Mouse (Mus musculus): ENCODE data around the gene Otx1. TPM values are rescaled to one million over a fixed set of nuclear protein-coding genes. Genes with fewer than 3 reads are reported as not detected.

The Otx1 gene
- polyA plus RNA-seq, 2 experiments from 2014 or later = not detected

DNA sequence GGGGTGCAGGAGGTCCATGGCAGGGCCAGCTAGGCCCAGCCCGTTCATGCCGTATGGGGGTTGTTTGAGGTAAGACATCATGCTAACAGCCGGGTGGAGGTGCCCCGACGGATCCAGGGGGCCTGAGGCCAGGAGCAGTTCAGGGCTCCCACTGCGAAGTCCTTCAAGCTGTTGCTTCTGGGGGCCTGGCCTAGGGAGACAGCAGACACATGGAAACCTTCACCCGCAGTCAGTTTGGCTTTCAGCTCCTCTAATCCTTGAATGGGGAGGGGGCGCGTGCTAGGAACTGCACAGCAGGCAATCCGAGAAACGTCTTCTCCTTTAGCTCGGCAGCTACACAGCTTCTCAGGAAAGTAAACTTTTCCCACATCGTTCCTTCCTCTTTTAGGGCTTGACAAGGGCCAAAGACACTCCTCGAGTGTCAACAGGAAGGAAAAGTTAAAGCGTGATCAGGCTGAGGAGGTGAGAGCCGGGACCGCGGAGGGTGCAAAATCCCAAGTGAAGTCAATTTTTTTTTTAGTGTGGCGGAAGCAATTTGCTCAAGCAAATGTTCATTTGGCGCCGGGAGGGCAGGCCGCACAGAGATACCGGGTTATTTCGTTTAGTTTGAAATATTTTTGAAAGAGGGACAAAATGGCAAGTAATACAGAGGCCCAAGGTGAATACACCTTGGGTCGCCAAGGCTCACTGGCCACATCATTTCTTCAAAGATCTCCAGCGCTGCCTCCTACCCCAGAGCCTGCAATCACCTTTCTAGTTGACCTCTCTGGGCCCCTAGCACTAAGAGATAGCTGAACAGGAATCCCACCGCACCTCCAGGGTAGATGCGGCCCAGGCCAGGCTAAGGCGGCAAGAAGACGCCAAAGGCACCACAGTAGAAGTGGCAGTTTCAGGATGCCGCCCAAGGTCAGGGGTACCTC, 3.0 kb downstream of the Otx1 start:
- ATAC-seq = no peak

- no peak for ATAC-seq
Measured at GRCm38 (mm10) chr11:21998141-21999047, 4.3 kb downstream of the Otx1 start.

GRCm38 (mm10) chr11:21997561-21998140, 5.0 kb downstream of the Otx1 start:
- ATAC-seq = no peak

GRCm38 (mm10) chr11:21996661-21997560, 5.8 kb downstream of the Otx1 start:
- ATAC-seq = no peak

GRCm38 (mm10) chr11:21996325-21996647, 6.4 kb downstream of the Otx1 start:
- ATAC-seq = no peak

GRCm38 (mm10) chr11:21995534-21996324, 7.0 kb downstream of the Otx1 start:
- no peak for ATAC-seq

DNA sequence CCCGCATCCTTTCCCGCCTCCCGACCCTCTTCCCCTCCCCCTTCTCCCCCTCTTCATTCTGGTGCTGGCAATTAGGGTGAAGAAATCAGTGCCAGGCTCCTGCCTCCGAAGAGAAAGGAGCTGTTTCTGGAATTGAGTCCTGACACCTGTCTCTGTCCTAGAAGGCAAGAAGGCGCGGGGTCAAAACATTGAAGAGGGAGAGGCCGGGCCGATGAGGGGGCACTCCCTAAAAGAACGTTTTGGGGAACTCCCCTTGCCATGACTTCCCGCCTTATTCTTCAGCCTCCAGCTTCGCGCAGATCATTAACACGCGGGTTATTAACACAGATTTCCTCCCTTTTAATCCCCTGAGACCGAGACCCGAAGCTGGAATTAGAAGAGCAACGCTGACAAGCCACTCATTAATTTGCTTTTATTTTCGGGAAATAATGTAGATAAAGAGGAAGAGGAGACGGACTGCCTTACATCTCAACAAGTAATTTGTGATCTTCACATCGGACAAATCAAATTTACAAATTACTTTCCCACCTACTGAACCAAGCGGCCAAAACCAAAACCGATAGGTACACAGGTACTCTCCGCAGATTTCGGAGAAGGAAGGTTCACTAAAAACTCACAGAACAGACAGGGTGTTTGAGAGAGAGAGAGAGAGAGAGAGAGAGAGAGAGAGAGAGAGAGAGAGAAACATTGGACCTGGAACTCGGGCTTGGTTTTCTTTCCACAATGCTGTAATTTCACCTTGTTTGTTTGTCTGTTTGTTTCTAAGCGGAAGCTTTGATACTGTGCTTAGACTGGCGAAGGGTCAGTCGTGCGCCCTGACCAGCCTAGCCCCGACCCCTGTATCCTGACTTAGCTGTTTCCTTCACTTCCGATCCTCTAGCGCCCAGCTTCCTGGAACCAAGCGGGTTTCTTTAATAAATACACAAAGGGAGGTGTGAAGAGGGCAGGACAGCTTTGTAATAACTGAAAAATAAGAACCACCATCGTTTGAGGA, 8.0 kb downstream of the Otx1 start:
- ATAC-seq = no peak

- ATAC-seq = no peak
Measured at GRCm38 (mm10) chr11:21993597-21994376, 8.9 kb downstream of the Otx1 start.

- ATAC-seq = no peak
Measured at GRCm38 (mm10) chr11:21992761-21993596, 9.7 kb downstream of the Otx1 start.

GRCm38 (mm10) chr11:21988398-21988946, 14.2 kb downstream of the Otx1 start:
- ATAC-seq = no peak

- ATAC-seq = no peak
Measured at GRCm38 (mm10) chr11:21985118-21985517, 17.6 kb downstream of the Otx1 start.

DNA sequence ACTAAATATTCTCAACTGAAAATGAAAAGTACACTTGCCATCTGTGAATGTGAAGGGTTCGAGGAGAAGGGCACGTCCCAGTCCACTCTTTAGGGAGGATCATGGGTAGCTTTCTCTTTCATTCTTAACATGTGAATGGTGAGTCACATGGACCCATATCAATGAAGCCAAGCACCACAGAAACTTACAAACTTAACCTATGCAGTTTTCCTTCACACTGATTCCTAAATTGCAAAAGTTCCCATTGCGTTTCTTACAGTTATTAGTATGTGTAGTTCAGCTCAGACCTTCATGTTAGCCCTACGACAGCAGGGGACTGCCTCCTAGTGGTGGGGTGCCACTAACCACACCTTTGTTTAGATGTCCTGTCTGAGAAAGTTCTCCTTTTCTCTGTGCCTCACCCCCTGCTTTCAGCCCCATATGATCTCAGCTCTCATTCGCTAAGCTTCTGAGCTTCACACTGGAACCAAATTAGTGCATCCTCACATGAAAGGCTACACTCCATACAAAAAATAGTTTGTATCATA, 28.6 kb downstream of the Otx1 start:
- ATAC-seq = no peak

- no peak for ATAC-seq
Measured at GRCm38 (mm10) chr11:21973597-21973996, 29.1 kb downstream of the Otx1 start.

DNA sequence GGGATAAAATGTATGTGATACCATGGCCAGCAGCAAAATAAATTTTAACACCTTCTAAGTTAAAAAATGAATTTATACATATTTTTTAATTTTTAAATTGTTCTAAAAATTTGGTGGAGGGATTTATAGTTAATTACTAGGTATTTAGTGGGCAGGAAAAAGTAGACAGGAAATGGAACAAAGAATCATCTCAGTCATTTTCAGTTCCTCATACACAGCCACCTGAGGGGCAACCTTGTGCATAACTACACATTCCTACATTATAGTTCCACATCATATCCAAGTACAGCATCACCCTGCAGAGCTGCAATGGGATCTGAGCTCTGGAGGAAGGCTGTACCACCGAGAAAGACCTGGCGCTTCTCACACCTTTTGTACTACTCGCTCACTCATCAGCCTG, 33.8 kb downstream of the Otx1 start:
- ATAC-seq = no peak

- ATAC-seq = no peak
Measured at GRCm38 (mm10) chr11:21955167-21955566, 47.5 kb downstream of the Otx1 start.

GRCm38 (mm10) chr11:21951657-21952237, 51.0 kb downstream of the Otx1 start:
- no peak for ATAC-seq

GRCm38 (mm10) chr11:21950094-21950493, 52.6 kb downstream of the Otx1 start:
- ATAC-seq = no peak

Data from CD4-positive, CD25-positive, alpha-beta regulatory T cell, adult 4 months (primary cell).